Mouse (Mus musculus): Measurements from ENCODE around the gene Sox1. TPM values are rescaled to one million over a fixed set of nuclear protein-coding genes. Genes with fewer than 3 reads are reported as not detected.

Sox1 gene
- polyA plus RNA-seq (2012; ENCODE audit: low replicate concordance): 0.06 TPM in 1 of 2 replicates, not detected in the other

GRCm38 (mm10) chr8:12395071-12396031 lies at the start of gene Sox1:
Gene Sox1 (plus strand): TSS chr8:12395295.

Other genes with a start within 250 kb of the Sox1 start
- 0.09 TPM in 1 of 2 replicates, not detected in the other for gene A230072I06Rik, start 116.5 kb upstream of the Sox1 start, polyA plus RNA-seq (2012; ENCODE audit: low replicate concordance)
- gene Spaca7, start 177.7 kb downstream of the Sox1 start, polyA plus RNA-seq (2012; ENCODE audit: low replicate concordance): not detected in 2 replicates

Data from leukemia stem cell, adult 10-12 weeks (primary cell).